ENCODE assay signal across 10 mouse cellular contexts in genomic region chr6:39304371-39304874, GRCm38 (mm10).
DNase-seq lines count a peak whose midpoint lies in the region; ATAC-seq lines count a peak whose summit lies in the region.
"Had no signal": no experiment of that assay in that cellular context is flagged by ENCODE, and none has a peak within 500 bp of the region (broad histone marks: within the 10 kb centered on the region; RNA-seq: fewer than 3 reads in every experiment).

No protein-coding gene starts in this region.

- H3K9me3 ChIP-seq in heart, embryonic 13.5 days: no peaks in the 10 kb centered on the region
- H3K9me3 ChIP-seq in forebrain, embryonic 15.5 days: no peaks in the 10 kb centered on the region
- H3K9me3 ChIP-seq in limb, embryonic 10.5 days (replicated peaks): no peaks in the 10 kb centered on the region
- no peaks in the 10 kb centered on the region for H3K9me3 ChIP-seq in neural tube, embryonic 11.5 days (ENCODE audit: control insufficient read depth, low read length)

- no peak for DNase-seq in heart, postnatal 4 days
- DNase-seq in limb, embryonic 10.5 days (ENCODE audit: low spot score): peak; percentile 40
- DNase-seq in neural tube, embryonic 11.5 days (ENCODE audit: low spot score): peak; percentile 45
- DNase-seq in cerebellum, adult 18-20 months: no peak
- DNase-seq in right cerebral cortex, postnatal 36 days (ENCODE audit: low spot score in 2 of 2): no peak
- DNase-seq in heart, adult 9 months (ENCODE audit: low spot score in 2 of 2): no peak
- DNase-seq: heart, postnatal 36 days had no signal

- H3K27ac ChIP-seq in heart, embryonic 13.5 days (replicated peaks): 0 out of 2 replicates have a peak overlapping the region, but pooled peaks have one; percentile 24
- H3K27ac ChIP-seq in forebrain, embryonic 15.5 days (replicated peaks): peak overlapping the region; percentile 34
- peak overlapping the region; percentile 65 for H3K27ac ChIP-seq in limb, embryonic 10.5 days
- H3K27ac ChIP-seq in neural tube, embryonic 11.5 days (ENCODE audit: low read depth, low read length): no peak overlapping the region; the same call in 1 of the 2 replicates

- ATAC-seq in heart, embryonic 13.5 days (ENCODE audit: extremely low read depth, insufficient number of reproducible peaks, low FRiP score, low TSS enrichment): no peak
- no peak for ATAC-seq in forebrain, embryonic 15.5 days (replicated peaks)
- no peak for ATAC-seq in neural tube, embryonic 11.5 days (ENCODE audit: insufficient read depth, low FRiP score, low TSS enrichment)

- H3K4me3 ChIP-seq in heart, embryonic 13.5 days: no peak overlapping the region
- no peak overlapping the region for H3K4me3 ChIP-seq in forebrain, embryonic 15.5 days
- H3K4me3 ChIP-seq in limb, embryonic 10.5 days: no peak overlapping the region
- no peak overlapping the region for H3K4me3 ChIP-seq in neural tube, embryonic 11.5 days (ENCODE audit: low read depth, low read length)
- H3K4me3 ChIP-seq: megakaryocyte, embryonic 14.5 days had no signal

- no peak overlapping the region for H3K4me2 ChIP-seq in heart, embryonic 13.5 days
- H3K4me2 ChIP-seq in forebrain, embryonic 15.5 days (replicated peaks): no peak overlapping the region
- H3K4me2 ChIP-seq in neural tube, embryonic 11.5 days (ENCODE audit: low read depth): no peak overlapping the region

- H3K9ac ChIP-seq in heart, embryonic 13.5 days: no peak overlapping the region
- H3K9ac ChIP-seq in forebrain, embryonic 15.5 days (replicated peaks): no peak overlapping the region
- H3K9ac ChIP-seq in neural tube, embryonic 11.5 days (ENCODE audit: low read length): no peak overlapping the region

- H3K36me3 ChIP-seq in heart, embryonic 13.5 days: no peaks in the 10 kb centered on the region
- H3K36me3 ChIP-seq in forebrain, embryonic 15.5 days: no peaks in the 10 kb centered on the region
- no peaks in the 10 kb centered on the region for H3K36me3 ChIP-seq in limb, embryonic 10.5 days
- H3K36me3 ChIP-seq in neural tube, embryonic 11.5 days (ENCODE audit: control insufficient read depth, insufficient read depth, low read length): no peaks in the 10 kb centered on the region

- peaks cover 11% of the 10 kb centered on the region; the same call in 1 of the 2 replicates for H3K4me1 ChIP-seq in heart, embryonic 13.5 days
- peaks cover 8% of the 10 kb centered on the region; the same call in 1 of the 2 replicates for H3K4me1 ChIP-seq in forebrain, embryonic 15.5 days
- peaks cover 25% of the 10 kb centered on the region for H3K4me1 ChIP-seq in limb, embryonic 10.5 days
- H3K4me1 ChIP-seq in neural tube, embryonic 11.5 days (ENCODE audit: control insufficient read depth, insufficient read depth, low read length): no peaks in the 10 kb centered on the region

- no peaks in the 10 kb centered on the region for H3K27me3 ChIP-seq in heart, embryonic 13.5 days (replicated peaks)
- H3K27me3 ChIP-seq in forebrain, embryonic 15.5 days: no peaks in the 10 kb centered on the region
- no peaks in the 10 kb centered on the region for H3K27me3 ChIP-seq in limb, embryonic 10.5 days (ENCODE audit: low read depth, poor library complexity, severe bottlenecking)
- H3K27me3 ChIP-seq in neural tube, embryonic 11.5 days (ENCODE audit: control insufficient read depth, insufficient read depth, low read length): no peaks in the 10 kb centered on the region

- 60% methylated on average over 6 of the region's 6 CpGs for WGBS in heart, embryonic 13.5 days
- 7% methylated on average over 6 of the region's 6 CpGs for whole genome bisulfite sequencing in forebrain, embryonic 15.5 days
- 46% methylated on average over 6 of the region's 6 CpGs for WGBS in limb, embryonic 10.5 days
- 20% methylated on average over 6 of the region's 6 CpGs for WGBS in neural tube, embryonic 11.5 days

Comparison
In these comparisons a context has a peak if more than half of its experiments do, and no peak if none do; other contexts are left out.
1. DNase-seq: peak in limb, embryonic 10.5 days (single experiment) and neural tube, embryonic 11.5 days (single experiment); none in heart, postnatal 4 days (single experiment), cerebellum, adult 18-20 months (0 of 2), right cerebral cortex, postnatal 36 days (0 of 2) and heart, adult 9 months (0 of 2).